Comparison of ENCODE assay signal across 9 mouse cellular contexts in genomic region chrX:49797213-49798019, GRCm38 (mm10). TPM values are rescaled to one million over a fixed set of nuclear protein-coding genes. Genes with fewer than 3 reads are reported as not detected.
DNase-seq lines count a peak whose midpoint lies in the region; ATAC-seq and TF ChIP-seq lines count a peak whose summit lies in the region.
"Had no signal": no experiment of that assay in that cellular context is flagged by ENCODE, and none has a peak within 500 bp of the region (broad histone marks: within the 10 kb centered on the region; RNA-seq: fewer than 3 reads in every experiment).

Gene Igsf1, minus strand, starts transcription at chrX:49797749.

- H3K9ac ChIP-seq in ES-Bruce4 (ENCODE audit: low read depth, poor library complexity, severe bottlenecking), result 0 out of 2 replicates have a peak within 1 kb of the TSS, but pooled peaks have one; percentile 34
- H3K9ac ChIP-seq in intestine, embryonic 15.5 days, result no peak within 1 kb of the TSS
- H3K9ac ChIP-seq in midbrain, postnatal 0 days (replicated peaks; ENCODE audit: low read length, poor library complexity, severe bottlenecking), result no peak within 1 kb of the TSS; the same call in 1 of the 2 replicates

- no peak for TF ChIP-seq EP300 in ES-Bruce4 (IDR thresholded peaks at IDR 0.05; ENCODE audit: insufficient read depth, low read depth, low read length)

- H3K4me1 ChIP-seq in ES-Bruce4 (ENCODE audit: control insufficient read depth, insufficient read depth, low read length), result no peaks in the 10 kb centered on the region
- no peaks in the 10 kb centered on the region for H3K4me1 ChIP-seq in intestine, embryonic 15.5 days (replicated peaks)
- no peaks in the 10 kb centered on the region for H3K4me1 ChIP-seq in midbrain, postnatal 0 days (ENCODE audit: insufficient read depth, low read length)

- peak within 1 kb of the TSS; percentile 57 for H3K4me2 ChIP-seq in intestine, embryonic 15.5 days (replicated peaks)
- H3K4me2 ChIP-seq in midbrain, postnatal 0 days (ENCODE audit: low read depth, low read length, poor library complexity, severe bottlenecking), result peak within 1 kb of the TSS; percentile 45

- H3K27me3 ChIP-seq in ES-Bruce4 (ENCODE audit: control insufficient read depth, insufficient read depth, low read length, poor library complexity, severe bottlenecking), result no peaks in the 10 kb centered on the region
- H3K27me3 ChIP-seq in intestine, embryonic 15.5 days (replicated peaks), result no peaks in the 10 kb centered on the region
- no peaks in the 10 kb centered on the region for H3K27me3 ChIP-seq in midbrain, postnatal 0 days (ENCODE audit: insufficient read depth, low read length)

- H3K27ac ChIP-seq in ES-Bruce4 (ENCODE audit: insufficient read depth, low read length), result no peak within 1 kb of the TSS
- no peak within 1 kb of the TSS for H3K27ac ChIP-seq in intestine, embryonic 15.5 days
- no peak within 1 kb of the TSS for H3K27ac ChIP-seq in midbrain, postnatal 0 days (ENCODE audit: low read depth, low read length)

- peak; percentile 96 for ATAC-seq in intestine, embryonic 15.5 days
- ATAC-seq in midbrain, postnatal 0 days (ENCODE audit: low FRiP score), result peak; percentile 90

- H3K9me3 ChIP-seq in ES-Bruce4 (replicated peaks; ENCODE audit: control insufficient read depth, insufficient read depth, low read length, poor library complexity, severe bottlenecking), result no peaks in the 10 kb centered on the region
- H3K9me3 ChIP-seq in intestine, embryonic 15.5 days, result no peaks in the 10 kb centered on the region
- no peaks in the 10 kb centered on the region for H3K9me3 ChIP-seq in midbrain, postnatal 0 days (ENCODE audit: low read length)

- no peak for TF ChIP-seq CTCF in ES-Bruce4 (IDR thresholded peaks at IDR 0.05; ENCODE audit: low read depth, low read length)
- TF ChIP-seq CTCF in midbrain, postnatal 0 days (IDR thresholded peaks at IDR 0.05), result peak; percentile 10; the same call in 1 of the 2 replicates

- peak; percentile 30 for DNase-seq in adrenal gland, postnatal 14 days
- peak; percentile 3 to 11 for DNase-seq in frontal cortex, postnatal 36 days (ENCODE audit: low spot score in 2 of 2)
- DNase-seq in liver, result peak; percentile 62
- DNase-seq in midbrain, postnatal 0 days (ENCODE audit: low spot score), result peak; percentile 74
- DNase-seq in thymus, postnatal 25 days, result no peak
- DNase-seq in spleen, postnatal 36 days (ENCODE audit: low spot score in 2 of 2), result no peak

- 18% methylated on average over 28 of the region's 28 CpGs for WGBS in intestine, embryonic 15.5 days
- WGBS in midbrain, postnatal 0 days, result 19% methylated on average over 25 of the region's 28 CpGs

- H3K4me3 ChIP-seq in ES-Bruce4 (ENCODE audit: low read depth, low read length), result peak within 1 kb of the TSS; percentile 70
- peak within 1 kb of the TSS; percentile 31 for H3K4me3 ChIP-seq in intestine, embryonic 15.5 days (replicated peaks)
- H3K4me3 ChIP-seq in midbrain, postnatal 0 days (ENCODE audit: low read depth, low read length), result peak within 1 kb of the TSS; percentile 39
- H3K4me3 ChIP-seq: myocyte had no signal

- H3K36me3 ChIP-seq in ES-Bruce4 (ENCODE audit: control insufficient read depth, insufficient read depth, low read length, poor library complexity, severe bottlenecking), result no peaks in the 10 kb centered on the region
- no peaks in the 10 kb centered on the region for H3K36me3 ChIP-seq in intestine, embryonic 15.5 days
- H3K36me3 ChIP-seq in midbrain, postnatal 0 days (ENCODE audit: insufficient read depth, low read length), result no peaks in the 10 kb centered on the region

- no peak for TF ChIP-seq POLR2A in ES-Bruce4 (IDR thresholded peaks at IDR 0.05; ENCODE audit: insufficient read depth, low read length)

RNA-seq across cellular contexts. Expression of gene Igsf1, which starts in this region (rescaled TPM):
- polyA plus RNA-seq in ES-Bruce4 (2011; ENCODE audit: insufficient read depth, insufficient read length, low read depth, missing spikeins), result 7.2 and 10.3 TPM in 2 replicates
- 1.6 and 1.8 TPM in 2 replicates for total RNA-seq in adrenal gland, postnatal 14 days (2021)
- 1.9 and 2.1 TPM in 2 replicates for polyA plus RNA-seq in intestine, embryonic 15.5 days (2015; fragmentation: Nextera tagmentation; extraction: Ambion mirVana)
- 25.2 and 25.7 TPM in 2 replicates for total RNA-seq in midbrain, postnatal 0 days (2014; rRNA removed)
- 21.3 and 23.0 TPM in 2 replicates for polyA plus RNA-seq in midbrain, postnatal 0 days (2015; fragmentation: Nextera tagmentation; extraction: Ambion mirVana)
- polyA plus RNA-seq: myocyte had no signal

Comparison
In these comparisons a context has a peak if more than half of its experiments do, and no peak if none do; other contexts are left out.
1. DNase-seq: peak in adrenal gland, postnatal 14 days (single experiment), frontal cortex, postnatal 36 days (2 of 2), liver (single experiment) and midbrain, postnatal 0 days (single experiment); none in thymus, postnatal 25 days (single experiment) and spleen, postnatal 36 days (0 of 2).
2. Peak in every context shown above with its lines, with median percentiles within 50 percentile points of each other: H3K4me3 ChIP-seq.